Mouse (Mus musculus) MEL-GATA-1-ER (cell line): Measurements from ENCODE around the gene Map2k4.

Experiments used
- DNase-seq: peaks from one replicate; pipeline ENCODE4 v3.0.0-alpha.2; 2012; ENCODE audit warnings: low read depth; ENCODE audit errors: extremely low read depth

Gene Map2k4

DNA sequence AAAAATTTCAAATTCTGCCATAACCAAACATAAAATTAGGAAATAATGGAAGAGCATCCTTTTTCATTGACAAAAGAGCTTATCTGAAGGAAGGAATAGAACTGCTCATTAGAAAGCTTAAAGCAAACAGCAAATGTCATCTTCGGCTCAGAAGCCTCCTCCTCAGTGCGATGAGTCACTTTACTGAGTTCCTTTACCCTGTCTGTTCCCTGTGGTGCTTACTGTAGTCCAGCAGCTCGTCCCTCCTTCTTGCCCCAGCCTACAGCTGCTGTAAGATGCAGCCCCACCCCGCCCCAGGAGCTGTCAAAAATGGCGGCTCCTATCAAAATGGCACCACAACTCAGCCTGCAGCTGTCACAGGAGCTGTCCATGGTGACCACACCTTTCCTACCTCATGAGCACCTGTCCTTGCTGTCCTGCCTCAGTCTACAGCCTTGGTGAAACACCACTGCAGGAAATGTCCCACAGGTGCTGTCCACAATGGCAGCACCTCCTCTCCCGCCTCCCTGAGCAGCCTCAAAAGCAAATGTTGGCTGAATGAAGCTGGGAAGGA, 75.3 kb downstream of the Map2k4 start:
- DNase-seq = no peak

DNA sequence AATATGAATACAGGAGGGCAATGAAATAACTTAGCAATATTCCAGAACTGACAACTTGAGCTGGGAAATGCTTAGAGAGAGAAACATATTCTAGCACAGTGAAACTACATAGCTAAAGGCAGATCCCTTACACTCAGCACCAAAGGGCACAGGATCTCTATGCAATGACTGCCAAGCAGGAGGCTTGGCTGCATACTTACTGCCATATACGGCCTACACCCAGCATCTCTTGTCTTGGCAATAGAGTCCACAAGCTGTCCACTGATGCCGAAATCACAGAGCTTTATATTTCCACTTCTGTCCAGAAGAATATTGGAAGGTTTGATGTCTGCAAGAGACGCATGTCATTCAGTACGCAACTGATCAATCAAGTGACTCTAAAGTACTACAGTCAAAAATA, 81.3 kb downstream of the Map2k4 start:
- DNase-seq = no peak

DNA sequence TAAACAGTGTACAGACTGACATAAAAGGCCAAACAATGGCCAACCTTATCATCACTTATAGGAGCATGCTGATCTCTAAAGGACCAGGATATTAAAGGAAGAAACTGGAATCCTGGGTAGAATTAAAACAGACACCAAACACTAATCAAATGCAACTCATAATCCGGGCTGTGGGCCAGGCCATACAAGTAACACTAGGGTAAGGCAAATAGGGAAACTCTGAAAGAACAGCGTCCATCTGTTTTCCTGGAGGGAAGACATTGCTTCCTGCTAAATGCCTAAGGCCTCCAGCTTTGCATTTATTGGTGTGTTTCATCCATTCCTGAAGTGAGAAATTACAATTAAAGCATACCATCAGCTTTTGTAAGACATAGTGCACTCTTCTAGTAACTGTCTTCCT, 81.9 kb downstream of the Map2k4 start:
- no peak for DNase-seq

DNA sequence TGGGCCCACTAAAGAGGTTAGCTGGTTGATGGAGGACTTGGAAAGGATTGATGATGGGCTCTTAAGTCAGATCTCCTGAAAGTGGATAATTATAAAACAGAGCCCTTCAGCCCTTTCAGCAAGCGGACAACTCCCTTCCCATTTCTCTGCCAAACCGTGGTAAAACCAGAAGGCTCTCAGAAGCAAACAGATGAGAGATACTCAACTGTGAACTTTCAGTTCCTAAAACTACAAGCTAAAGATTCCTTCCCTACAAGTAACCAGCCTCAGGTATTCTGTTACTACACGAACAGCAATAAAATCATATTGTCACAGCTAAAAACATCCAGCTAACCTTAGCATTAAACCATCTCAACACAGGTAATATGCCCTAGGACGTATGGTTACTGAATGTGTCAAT, 83.2 kb downstream of the Map2k4 start:
- no peak for DNase-seq

DNA sequence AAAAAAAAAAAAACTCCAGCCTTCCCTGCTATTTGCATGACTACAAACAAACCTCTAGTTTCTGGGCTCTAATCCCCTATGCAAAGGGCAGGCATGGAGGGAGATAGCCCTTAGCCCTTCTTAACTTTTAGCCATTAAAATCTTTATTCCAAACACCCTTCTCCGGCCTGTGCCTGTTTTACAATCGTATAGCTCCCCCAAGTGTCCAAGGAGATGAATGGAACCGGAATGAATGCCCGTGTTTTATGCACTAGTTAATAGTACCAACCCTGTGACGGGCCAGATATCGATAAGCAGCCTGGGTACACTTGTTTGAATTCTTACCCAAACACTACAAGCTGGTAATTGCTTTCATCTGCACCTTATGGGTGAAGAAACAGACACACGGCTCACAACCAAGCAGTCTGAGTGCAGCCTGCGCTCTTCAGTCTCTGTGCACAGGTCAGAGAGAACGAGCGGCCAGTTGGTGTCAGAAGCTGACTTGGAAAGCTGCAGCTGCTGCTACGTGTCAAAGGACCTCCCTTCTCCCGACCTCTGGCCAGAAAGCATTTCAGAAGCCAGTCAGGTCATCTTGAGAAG, 109.2 kb downstream of the Map2k4 start:
- no peak for DNase-seq

DNA sequence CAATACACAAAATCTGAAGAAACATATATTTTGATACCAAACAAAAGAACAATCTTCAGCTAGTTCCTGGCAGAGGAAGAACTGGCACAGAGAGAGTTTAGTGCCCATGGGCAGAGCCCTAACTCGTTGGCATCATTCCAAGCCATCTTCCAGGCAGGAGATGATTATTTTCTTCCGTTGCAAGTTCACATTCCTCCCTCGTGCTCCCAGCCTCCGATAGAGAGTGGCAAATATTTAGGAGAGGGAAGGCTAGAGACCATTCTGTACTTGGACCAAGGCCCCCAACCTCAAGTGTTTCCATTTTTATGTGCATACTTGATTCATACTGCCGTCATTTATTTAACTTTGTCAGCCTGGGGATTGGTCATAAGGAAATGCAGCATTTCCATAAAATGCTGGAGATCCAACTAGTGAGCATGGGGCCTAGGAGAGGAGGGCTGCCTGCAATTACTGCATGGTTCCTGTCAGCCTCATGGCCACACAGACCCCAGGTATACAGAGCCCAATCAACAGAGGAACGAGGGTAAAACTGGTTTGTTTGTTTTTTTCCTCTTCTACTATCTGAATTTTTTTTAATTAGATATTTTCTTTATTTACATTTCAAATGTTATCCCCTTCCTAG, 120.6 kb downstream of the Map2k4 start:
- no peak for DNase-seq

DNA sequence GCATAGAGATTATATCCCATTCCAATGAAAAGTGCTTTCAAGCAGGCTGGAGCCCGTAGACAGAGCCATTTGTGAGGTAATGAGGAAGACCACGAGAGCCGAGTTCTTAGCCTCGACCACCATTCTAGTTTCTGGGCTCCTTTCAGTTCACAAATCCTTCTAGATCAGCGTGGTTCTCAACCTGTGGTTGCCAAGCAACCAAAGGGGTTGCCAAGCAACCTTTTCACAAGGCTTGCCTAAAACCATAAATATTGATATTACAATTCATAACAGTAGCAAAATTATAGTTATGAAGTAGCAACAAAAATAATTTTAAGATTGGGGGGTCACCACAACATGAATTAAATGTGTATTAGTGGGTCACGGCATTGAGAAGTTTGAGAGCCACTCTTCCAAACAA, 123.2 kb downstream of the Map2k4 start:
- no peak for DNase-seq

DNA sequence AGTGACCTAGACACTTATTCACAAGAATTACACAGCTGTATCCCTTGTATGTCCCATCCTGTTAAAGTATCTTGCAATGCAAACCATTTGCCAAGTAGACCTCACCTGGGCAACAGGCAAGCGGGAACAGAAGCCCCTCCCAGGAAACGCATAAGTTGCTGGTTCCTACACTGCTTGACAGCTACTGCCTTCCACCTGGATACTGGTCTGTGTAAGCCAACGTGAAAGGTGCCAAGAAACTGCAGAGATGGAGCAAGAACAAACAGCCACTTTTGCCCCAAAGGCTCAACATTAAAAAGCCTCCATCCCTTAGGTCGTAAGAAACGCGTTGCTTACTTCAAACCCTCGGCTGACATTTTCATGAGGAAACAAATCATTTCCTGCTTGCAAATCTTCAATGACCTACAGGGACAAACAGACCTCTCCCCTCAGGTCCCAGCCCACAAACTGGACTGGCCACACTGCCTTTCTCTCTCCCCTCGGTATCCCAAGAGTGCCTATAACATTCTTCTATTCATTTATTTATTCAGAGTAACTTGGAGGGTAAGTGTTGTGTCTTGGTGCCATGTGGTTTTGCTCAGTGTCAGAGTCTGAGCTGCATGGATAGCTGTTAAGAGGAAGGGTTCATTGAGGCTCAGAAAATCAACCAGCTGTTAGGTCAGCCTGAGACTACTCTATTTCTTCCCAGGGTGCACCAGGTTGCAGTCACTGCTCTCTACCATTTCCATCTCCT, 126.1 kb downstream of the Map2k4 start:
- DNase-seq = no peak

DNA sequence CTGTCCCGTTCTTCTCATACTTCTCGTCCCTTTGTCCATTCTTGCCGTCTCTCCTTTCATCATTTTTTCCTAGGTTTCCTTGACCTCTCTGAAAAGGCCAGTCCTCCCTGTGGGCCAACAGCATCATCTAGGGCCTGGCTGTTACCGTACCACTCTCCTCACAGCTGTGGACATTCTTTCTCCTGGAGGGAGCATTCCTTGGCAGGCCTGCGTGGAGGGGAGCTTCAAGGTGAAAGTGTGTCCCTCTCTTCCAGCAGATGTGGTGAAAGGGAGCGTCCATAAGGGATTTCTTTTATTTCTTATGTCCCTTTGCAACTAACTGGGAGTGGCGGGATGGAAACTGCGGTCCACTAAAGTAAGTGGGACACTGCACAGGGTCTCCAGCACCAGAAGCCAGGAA, 134.2 kb downstream of the Map2k4 start:
- DNase-seq = no peak

DNA sequence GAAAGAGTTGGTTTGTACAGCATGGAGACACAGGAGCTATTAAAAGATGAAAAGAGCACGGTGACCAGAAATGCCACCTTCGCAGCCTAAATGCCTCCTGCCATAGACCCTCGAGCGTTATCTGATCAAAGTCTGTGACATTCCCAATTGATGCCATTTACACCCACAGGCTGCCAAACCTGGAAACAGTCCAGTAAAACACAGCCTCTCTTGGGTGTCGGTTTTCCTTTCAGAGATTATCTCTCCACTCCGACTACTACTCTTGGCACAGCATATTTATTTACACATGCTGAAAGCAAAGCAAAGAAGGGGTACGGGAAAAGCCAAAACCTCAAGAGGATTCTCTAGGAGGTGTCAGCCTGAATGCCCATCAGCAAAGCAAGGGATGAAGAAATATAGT, 136.7 kb downstream of the Map2k4 start:
- no peak for DNase-seq

DNA sequence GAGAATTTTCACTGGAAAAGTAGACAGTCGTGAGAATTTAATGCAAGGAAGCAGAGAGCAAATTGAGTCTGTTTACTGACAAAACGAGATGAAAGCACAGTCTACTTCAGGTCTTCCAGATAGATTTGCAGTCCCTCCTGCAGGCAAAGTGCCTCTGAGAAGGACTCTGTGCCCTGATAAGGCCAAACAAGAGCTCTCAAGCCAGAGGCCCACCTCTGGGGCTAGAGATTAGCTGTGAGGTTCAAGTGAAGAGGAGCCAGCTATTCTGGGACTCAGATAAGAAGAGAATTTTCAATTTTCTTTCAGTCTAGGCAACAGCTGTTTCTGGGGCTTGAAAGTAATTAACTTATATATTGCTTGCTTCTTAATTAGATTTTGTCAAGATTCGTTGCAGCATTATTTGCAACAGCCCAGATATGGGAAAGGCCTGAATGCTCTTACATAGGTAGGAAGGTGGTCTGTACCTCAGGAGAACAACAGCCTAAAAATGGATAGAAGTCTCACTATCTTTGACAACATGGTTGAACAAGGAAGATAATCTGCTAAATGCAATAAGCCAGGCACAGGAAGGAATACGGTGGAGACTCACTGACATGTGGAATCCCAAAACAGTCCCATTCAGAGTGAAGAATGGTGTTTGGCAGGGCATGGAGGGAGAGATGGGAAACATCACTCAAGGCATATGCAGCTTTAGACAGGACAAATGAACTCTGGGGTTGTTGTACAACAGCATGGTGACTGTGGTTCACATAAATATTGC, 138.0 kb downstream of the Map2k4 start:
- peak; percentile 68 for DNase-seq

DNA sequence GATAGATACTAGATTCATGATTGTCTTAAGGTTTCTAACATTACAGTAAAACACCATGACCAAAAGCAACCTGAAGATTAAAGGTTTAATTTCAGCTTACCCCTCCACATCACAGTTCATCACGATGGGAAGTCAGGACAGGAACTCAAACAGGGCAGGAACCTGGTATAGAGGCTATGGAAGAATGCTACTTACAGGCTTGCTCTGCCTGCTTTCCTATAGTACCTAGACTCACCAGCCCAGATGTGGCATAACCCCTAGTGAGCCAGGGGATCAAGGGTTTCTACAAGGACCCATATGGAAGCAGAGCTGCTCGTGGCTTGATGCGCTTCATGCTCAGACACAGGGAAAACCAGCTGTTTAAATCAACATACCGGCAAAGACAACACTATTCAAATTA, 138.6 kb downstream of the Map2k4 start:
- DNase-seq = no peak

DNA sequence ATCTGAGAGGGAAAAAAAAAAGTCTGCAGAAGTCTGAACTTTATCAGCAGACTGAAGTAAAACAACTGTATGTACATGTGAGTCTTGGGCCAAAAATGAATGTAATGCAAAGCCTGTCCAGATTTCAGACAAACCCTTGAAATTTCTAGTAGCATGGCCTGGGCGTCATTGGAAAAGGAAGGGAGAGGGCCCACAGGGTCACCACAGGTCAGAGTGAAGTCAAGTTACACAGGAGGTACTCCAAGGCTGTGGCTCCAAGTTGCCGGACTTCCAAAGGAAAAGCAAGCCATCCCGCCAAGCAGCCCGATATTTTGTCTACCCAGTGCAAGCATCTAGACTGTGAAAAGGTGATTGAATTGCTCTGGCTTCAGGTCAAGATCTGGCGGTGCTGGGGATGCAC, 141.8 kb downstream of the Map2k4 start:
- DNase-seq = no peak

DNA sequence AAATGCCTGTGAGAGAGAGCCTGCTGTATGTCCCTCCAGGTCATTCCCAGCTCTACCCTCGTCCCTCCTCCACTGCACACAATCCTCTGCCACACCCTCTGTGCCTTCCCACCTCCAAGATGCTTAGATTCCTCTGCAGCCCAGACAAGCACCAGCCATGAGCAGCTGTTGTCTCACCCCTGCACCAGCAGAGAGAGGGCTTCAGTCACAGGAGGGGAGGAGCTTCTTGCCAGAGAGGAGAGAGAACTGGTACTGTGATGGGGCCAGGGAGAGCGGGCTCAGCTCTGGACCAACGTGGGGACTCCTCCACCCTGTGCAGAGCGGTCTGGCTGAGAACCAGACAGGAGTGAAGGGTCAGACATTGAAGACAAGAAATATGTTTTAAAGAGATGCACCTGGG, 143.6 kb downstream of the Map2k4 start:
- DNase-seq = no peak

DNA sequence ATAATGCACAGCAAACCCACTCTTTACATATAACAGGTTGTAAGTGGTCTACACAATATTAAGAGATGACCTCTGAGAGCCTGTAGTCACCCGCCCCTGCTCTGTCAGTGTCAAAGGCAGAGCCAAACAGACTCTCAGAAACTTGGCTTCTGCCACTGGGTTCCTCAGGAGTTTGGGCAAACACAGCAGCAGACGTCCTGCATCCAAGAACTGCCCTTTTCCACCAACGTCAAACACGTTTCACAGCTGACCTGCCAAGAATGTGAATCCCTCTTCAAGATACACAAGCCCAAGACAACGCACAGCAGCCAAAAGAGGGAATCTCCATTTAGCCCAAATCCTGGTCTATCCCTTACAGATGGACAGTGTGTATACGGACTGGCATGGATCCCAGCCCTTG, 147.8 kb downstream of the Map2k4 start:
- DNase-seq = no peak
